Mouse (Mus musculus) G1E (cell line): ENCODE data around the gene Epha2.

ENCODE experiments used
- CTCF ChIP-seq: IDR thresholded peaks from 2 replicates; pipeline ENCODE4 v1.5.1; 2012; ENCODE audit warnings: low read depth, low read length, inconsistent platforms, mixed read lengths
- TAL1 ChIP-seq: conservative IDR thresholded peaks from 2 replicates; pipeline ENCODE4 v1.6.1; 2012; ENCODE audit warnings: low read depth, low read length, inconsistent platforms, mixed read lengths

GRCm38 (mm10) chr4:141343515-141343914, 42.5 kb downstream of the Epha2 start:
- TF ChIP-seq CTCF (no peak), TAL1 (no peak)
